Mouse (Mus musculus): Measurements from ENCODE around the gene Tbc1d1.

Tbc1d1 gene

GRCm38 (mm10) chr5:64159781-64160704 lies 3.9 kb downstream of the Tbc1d1 start:
- in situ Hi-C loops (cut with MboI, MseI), result loop anchor here (5.0 kb wide), 1 partner anchor 67 kb away; no protein-coding TSS in a partner anchor

- in situ Hi-C loops (cut with MboI, MseI), result no loop called here
Observed at GRCm38 (mm10) chr5:64160705-64161391, 4.7 kb downstream of the Tbc1d1 start.

- in situ Hi-C loops (cut with MboI, MseI), result no loop called here
Observed at GRCm38 (mm10) chr5:64161917-64162316, 5.8 kb downstream of the Tbc1d1 start.

- in situ Hi-C loops (cut with MboI, MseI), result no loop called here
Observed at GRCm38 (mm10) chr5:64162582-64162981, 6.5 kb downstream of the Tbc1d1 start.

GRCm38 (mm10) chr5:64164414-64164813 lies 8.3 kb downstream of the Tbc1d1 start:
- in situ Hi-C loops (cut with MboI, MseI), result no loop called here

GRCm38 (mm10) chr5:64165826-64166225 lies 9.7 kb downstream of the Tbc1d1 start:
- in situ Hi-C loops (cut with MboI, MseI), result no loop called here

GRCm38 (mm10) chr5:64168990-64169540 lies 13.0 kb downstream of the Tbc1d1 start:
- in situ Hi-C loops (cut with MboI, MseI), result no loop called here

GRCm38 (mm10) chr5:64172884-64173283 lies 16.8 kb downstream of the Tbc1d1 start:
- in situ Hi-C loops (cut with MboI, MseI), result no loop called here

GRCm38 (mm10) chr5:64173302-64173701 lies 17.2 kb downstream of the Tbc1d1 start:
- in situ Hi-C loops (cut with MboI, MseI), result no loop called here

GRCm38 (mm10) chr5:64174429-64174935 lies 18.4 kb downstream of the Tbc1d1 start:
- in situ Hi-C loops (cut with MboI, MseI), result no loop called here

GRCm38 (mm10) chr5:64180548-64180947 lies 24.4 kb downstream of the Tbc1d1 start:
- in situ Hi-C loops (cut with MboI, MseI), result no loop called here

GRCm38 (mm10) chr5:64183712-64184111 lies 27.6 kb downstream of the Tbc1d1 start:
- in situ Hi-C loops (cut with MboI, MseI), result no loop called here

GRCm38 (mm10) chr5:64185257-64185656 lies 29.2 kb downstream of the Tbc1d1 start:
- in situ Hi-C loops (cut with MboI, MseI), result no loop called here

GRCm38 (mm10) chr5:64186566-64186965 lies 30.5 kb downstream of the Tbc1d1 start:
- in situ Hi-C loops (cut with MboI, MseI), result no loop called here

- in situ Hi-C loops (cut with MboI, MseI), result no loop called here
Observed at GRCm38 (mm10) chr5:64188083-64188648, 32.1 kb downstream of the Tbc1d1 start.

- in situ Hi-C loops (cut with MboI, MseI), result no loop called here
Observed at GRCm38 (mm10) chr5:64190892-64191291, 34.8 kb downstream of the Tbc1d1 start.

GRCm38 (mm10) chr5:64193353-64193752 lies 37.2 kb downstream of the Tbc1d1 start:
- in situ Hi-C loops (cut with MboI, MseI), result no loop called here

- in situ Hi-C loops (cut with MboI, MseI), result loop anchor here (5.0 kb wide), 1 partner anchor 71 kb away; no protein-coding TSS in a partner anchor
Observed at GRCm38 (mm10) chr5:64196250-64196865, 40.3 kb downstream of the Tbc1d1 start.

- in situ Hi-C loops (cut with MboI, MseI), result loop anchor here (5.0 kb wide), 1 partner anchor 70 kb away; no protein-coding TSS in a partner anchor
Observed at GRCm38 (mm10) chr5:64196866-64197321, 40.8 kb downstream of the Tbc1d1 start.

- in situ Hi-C loops (cut with MboI, MseI), result loop anchor here (5.0 kb wide), 1 partner anchor 69 kb away; no protein-coding TSS in a partner anchor
Observed at GRCm38 (mm10) chr5:64198624-64199023, 42.5 kb downstream of the Tbc1d1 start.

GRCm38 (mm10) chr5:64201071-64201470 lies 45.0 kb downstream of the Tbc1d1 start:
- in situ Hi-C loops (cut with MboI, MseI), result no loop called here
